Mouse (Mus musculus): Measurements from ENCODE around the gene Ptprd. TPM values are rescaled to one million over a fixed set of nuclear protein-coding genes. Genes with fewer than 3 reads are reported as not detected.

Gene Ptprd
- polyA plus RNA-seq, 1 experiment from 2014 or later: 5.6 TPM

DNA sequence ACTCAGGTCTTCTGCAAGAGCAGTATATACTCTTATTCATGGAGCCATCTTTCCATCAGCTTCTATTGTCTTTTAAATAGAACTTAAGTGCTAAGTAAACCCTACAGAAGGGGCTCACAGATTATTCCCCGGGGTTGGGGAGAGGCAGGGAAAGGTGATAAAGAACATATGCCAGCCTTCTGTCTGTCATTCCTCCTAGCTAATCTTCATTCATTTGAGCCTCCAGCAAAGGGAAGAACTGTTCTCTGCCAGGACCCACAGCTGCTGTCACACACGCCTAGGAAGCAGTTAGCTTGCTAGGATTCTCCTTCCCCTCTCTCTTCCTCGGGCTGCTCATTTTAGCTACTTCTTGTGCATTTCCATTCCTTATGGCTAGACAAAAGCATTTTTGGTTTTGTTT is 2205.0 kb downstream of the Ptprd start:
- no peak overlapping the region for H3K4me3 ChIP-seq (ENCODE audit: low read depth, low read length)
- no peak overlapping the region for H3K9ac ChIP-seq (ENCODE audit: low read length)
- no peak overlapping the region for H3K4me2 ChIP-seq (replicated peaks; ENCODE audit: low read depth)
- no peaks in the 10 kb centered on the region for H3K27me3 ChIP-seq (ENCODE audit: control insufficient read depth, insufficient read depth, low read length)
- no peak overlapping the region for H3K27ac ChIP-seq (replicated peaks)
- no peak for DNase-seq (ENCODE audit: low spot score)
- ATAC-seq (ENCODE audit: low FRiP score, low TSS enrichment): no peak
- TF ChIP-seq CTCF (IDR thresholded peaks at IDR 0.05; ENCODE audit: low read depth): no peak
- no peak for TF ChIP-seq EP300 (optimal IDR thresholded peaks at IDR 0.05)
- no peaks in the 10 kb centered on the region for H3K4me1 ChIP-seq (replicated peaks; ENCODE audit: control insufficient read depth, insufficient read depth)
- no peaks in the 10 kb centered on the region for H3K36me3 ChIP-seq (ENCODE audit: control insufficient read depth, insufficient read depth, low read length)
- H3K9me3 ChIP-seq (ENCODE audit: control insufficient read depth, low read length): no peaks in the 10 kb centered on the region
- WGBS: 46% methylated on average over 3 of the region's 3 CpGs

- no peaks in the 10 kb centered on the region for H3K4me1 ChIP-seq (replicated peaks; ENCODE audit: control insufficient read depth, insufficient read depth)
- no peaks in the 10 kb centered on the region for H3K9me3 ChIP-seq (ENCODE audit: control insufficient read depth, low read length)
- no peak for DNase-seq (ENCODE audit: low spot score)
- H3K4me2 ChIP-seq (replicated peaks; ENCODE audit: low read depth): no peak overlapping the region
- H3K4me3 ChIP-seq (ENCODE audit: low read depth, low read length): no peak overlapping the region
- H3K9ac ChIP-seq (ENCODE audit: low read length): no peak overlapping the region
- no peaks in the 10 kb centered on the region for H3K36me3 ChIP-seq (ENCODE audit: control insufficient read depth, insufficient read depth, low read length)
- ATAC-seq (ENCODE audit: low FRiP score, low TSS enrichment): no peak
- 89% methylated on average over 2 of the region's 2 CpGs for WGBS
- H3K27me3 ChIP-seq (ENCODE audit: control insufficient read depth, insufficient read depth, low read length): no peaks in the 10 kb centered on the region
- TF ChIP-seq CTCF (IDR thresholded peaks at IDR 0.05; ENCODE audit: low read depth) (no peak), EP300 (optimal IDR thresholded peaks at IDR 0.05) (no peak)
- no peak overlapping the region for H3K27ac ChIP-seq (replicated peaks)
These were observed 2207.6 kb downstream of the Ptprd start for GRCm38 (mm10) chr4:76004161-76004560.

DNA sequence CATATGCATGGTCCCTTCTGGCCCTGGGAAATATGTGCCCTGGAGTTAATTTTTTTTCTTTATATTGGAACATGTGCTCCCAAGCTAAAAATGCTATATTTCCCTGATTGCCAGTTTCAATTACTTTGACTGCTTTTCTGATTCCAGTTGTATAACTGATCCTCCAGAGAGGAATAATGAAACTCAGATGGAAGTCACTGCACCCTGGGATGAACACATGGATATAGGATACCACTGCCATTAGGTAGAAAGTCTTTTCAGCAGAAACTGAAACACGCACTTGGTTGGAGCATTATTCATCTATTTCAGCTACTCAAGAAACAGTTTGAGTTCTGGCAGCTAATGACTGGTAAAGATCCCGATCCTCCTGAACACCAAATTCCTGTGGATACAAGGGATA is 2211.5 kb downstream of the Ptprd start:
- Histone ChIP-seq H3K4me1 (replicated peaks; ENCODE audit: control insufficient read depth, insufficient read depth) (no peaks in the 10 kb centered on the region), H3K27me3 (ENCODE audit: control insufficient read depth, insufficient read depth, low read length) (no peaks in the 10 kb centered on the region), H3K36me3 (ENCODE audit: control insufficient read depth, insufficient read depth, low read length) (no peaks in the 10 kb centered on the region), H3K27ac (replicated peaks) (no peak overlapping the region), H3K4me3 (ENCODE audit: low read depth, low read length) (no peak overlapping the region), H3K9ac (ENCODE audit: low read length) (no peak overlapping the region), H3K9me3 (ENCODE audit: control insufficient read depth, low read length) (no peaks in the 10 kb centered on the region), H3K4me2 (replicated peaks; ENCODE audit: low read depth) (no peak overlapping the region)
- WGBS: 90% methylated on average over 2 of the region's 2 CpGs
- TF ChIP-seq CTCF (IDR thresholded peaks at IDR 0.05; ENCODE audit: low read depth) (no peak), EP300 (optimal IDR thresholded peaks at IDR 0.05) (no peak)
- ATAC-seq (ENCODE audit: low FRiP score, low TSS enrichment): no peak
- no peak for DNase-seq (ENCODE audit: low spot score)

- ATAC-seq (ENCODE audit: low FRiP score, low TSS enrichment) (no peak), DNase-seq (ENCODE audit: low spot score) (no peak)
- Histone ChIP-seq H3K4me1 (replicated peaks; ENCODE audit: control insufficient read depth, insufficient read depth) (no peaks in the 10 kb centered on the region), H3K27ac (replicated peaks) (no peak overlapping the region), H3K4me2 (replicated peaks; ENCODE audit: low read depth) (no peak overlapping the region), H3K9ac (ENCODE audit: low read length) (no peak overlapping the region), H3K27me3 (ENCODE audit: control insufficient read depth, insufficient read depth, low read length) (no peaks in the 10 kb centered on the region), H3K4me3 (ENCODE audit: low read depth, low read length) (no peak overlapping the region), H3K36me3 (ENCODE audit: control insufficient read depth, insufficient read depth, low read length) (no peaks in the 10 kb centered on the region), H3K9me3 (ENCODE audit: control insufficient read depth, low read length) (no peaks in the 10 kb centered on the region)
- WGBS: 60% methylated on average over 4 of the region's 4 CpGs
- TF ChIP-seq EP300 (optimal IDR thresholded peaks at IDR 0.05) (no peak), CTCF (IDR thresholded peaks at IDR 0.05; ENCODE audit: low read depth) (no peak)
These were observed 2215.9 kb downstream of the Ptprd start for GRCm38 (mm10) chr4:75995841-75996240.

DNA sequence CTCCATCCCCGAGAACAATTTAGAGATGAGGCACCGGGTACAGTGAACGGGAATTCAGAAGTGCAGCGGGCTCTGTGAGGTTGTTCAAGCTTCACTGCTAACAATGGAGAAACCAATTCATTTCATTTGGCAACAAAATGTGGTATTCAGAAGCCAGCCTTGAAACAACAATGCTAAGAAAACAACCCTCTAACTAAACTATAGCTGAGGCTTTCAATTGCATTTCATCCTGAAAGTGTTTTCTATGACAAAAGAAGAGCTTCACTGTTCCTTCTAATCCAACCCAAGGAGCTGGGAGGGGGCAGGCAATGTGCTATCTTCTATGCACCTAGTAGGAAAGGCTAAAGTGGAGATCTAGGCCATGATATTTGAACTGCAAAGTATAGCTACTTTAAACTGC is 2217.2 kb downstream of the Ptprd start:
- no peak overlapping the region for H3K9ac ChIP-seq (ENCODE audit: low read length)
- DNase-seq (ENCODE audit: low spot score) (no peak), ATAC-seq (ENCODE audit: low FRiP score, low TSS enrichment) (no peak)
- H3K4me1 ChIP-seq (replicated peaks; ENCODE audit: control insufficient read depth, insufficient read depth): no peaks in the 10 kb centered on the region
- WGBS: 83% methylated on average over 4 of the region's 4 CpGs
- no peaks in the 10 kb centered on the region for H3K27me3 ChIP-seq (ENCODE audit: control insufficient read depth, insufficient read depth, low read length)
- no peak overlapping the region for H3K4me3 ChIP-seq (ENCODE audit: low read depth, low read length)
- TF ChIP-seq EP300 (optimal IDR thresholded peaks at IDR 0.05): no peak
- no peak for TF ChIP-seq CTCF (IDR thresholded peaks at IDR 0.05; ENCODE audit: low read depth)
- no peaks in the 10 kb centered on the region for H3K9me3 ChIP-seq (ENCODE audit: control insufficient read depth, low read length)
- H3K27ac ChIP-seq (replicated peaks): no peak overlapping the region
- H3K4me2 ChIP-seq (replicated peaks; ENCODE audit: low read depth): no peak overlapping the region
- no peaks in the 10 kb centered on the region for H3K36me3 ChIP-seq (ENCODE audit: control insufficient read depth, insufficient read depth, low read length)

DNA sequence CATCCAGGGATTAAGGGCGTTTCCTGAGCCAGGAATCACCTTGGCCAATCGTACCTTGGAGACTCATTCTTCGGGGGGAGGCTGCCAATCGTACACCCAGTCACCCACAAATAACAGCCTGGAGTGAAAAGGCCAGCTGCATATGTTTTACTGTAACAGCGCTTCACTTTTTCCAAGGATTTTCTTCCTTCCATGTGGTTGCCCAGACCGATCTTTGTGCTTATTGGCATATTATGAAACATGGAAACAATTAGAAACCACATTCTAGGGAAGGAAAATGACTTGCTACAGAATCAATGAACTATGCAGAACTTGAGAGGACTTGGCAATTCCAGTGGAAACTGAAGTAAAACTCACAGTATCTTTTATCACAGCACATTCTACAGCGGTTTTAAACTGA is 2218.7 kb downstream of the Ptprd start:
- Histone ChIP-seq H3K9ac (ENCODE audit: low read length) (no peak overlapping the region), H3K27ac (replicated peaks) (no peak overlapping the region), H3K36me3 (ENCODE audit: control insufficient read depth, insufficient read depth, low read length) (no peaks in the 10 kb centered on the region), H3K27me3 (ENCODE audit: control insufficient read depth, insufficient read depth, low read length) (no peaks in the 10 kb centered on the region), H3K4me2 (replicated peaks; ENCODE audit: low read depth) (no peak overlapping the region), H3K9me3 (ENCODE audit: control insufficient read depth, low read length) (no peaks in the 10 kb centered on the region), H3K4me3 (ENCODE audit: low read depth, low read length) (no peak overlapping the region), H3K4me1 (replicated peaks; ENCODE audit: control insufficient read depth, insufficient read depth) (no peaks in the 10 kb centered on the region)
- ATAC-seq (ENCODE audit: low FRiP score, low TSS enrichment) (no peak), DNase-seq (ENCODE audit: low spot score) (no peak)
- WGBS: 86% methylated on average over 7 of the region's 7 CpGs
- TF ChIP-seq EP300 (optimal IDR thresholded peaks at IDR 0.05) (no peak), CTCF (IDR thresholded peaks at IDR 0.05; ENCODE audit: low read depth) (no peak)

Measured in stomach, postnatal 0 days (tissue).